Mouse (Mus musculus) limb, embryonic 14.5 days (tissue): ENCODE data around the gene Kcna2. TPM values are rescaled to one million over a fixed set of nuclear protein-coding genes. Genes with fewer than 3 reads are reported as not detected.

Source experiments
- ATAC-seq: fragments of 200-750 bp; cut with Nextera tagmentation; 2 replicates; pipeline ENCODE4 v1.8.0; 2017; ENCODE audit warnings: low read depth, moderate number of reproducible peaks, moderate TSS enrichment; ENCODE audit not compliant: low FRiP score
- DNase-seq: peaks from one replicate; pipeline ENCODE4 v3.0.0-alpha.2; 2015; ENCODE audit warnings: low spot score
- H3K27ac ChIP-seq: fragments of 300-500 bp; sonication (generic); replicated peaks from 2 replicates; pipeline ENCODE4 v1.5.1; 2014; ENCODE audit warnings: low read depth, mild to moderate bottlenecking, low read length, moderate library complexity, mixed read lengths
- H3K27me3 ChIP-seq: fragments of 300-500 bp; sonication (generic); 2 replicates; pipeline ENCODE4 v1.6.1; 2014; ENCODE audit warnings: low read length, mixed read lengths; ENCODE audit not compliant: control insufficient read depth, insufficient read depth
- H3K36me3 ChIP-seq: fragments of 300-500 bp; sonication (generic); 2 replicates; pipeline ENCODE4 v1.6.1; 2014; ENCODE audit warnings: mild to moderate bottlenecking, low read length, moderate library complexity, mixed read lengths; ENCODE audit not compliant: control insufficient read depth, insufficient read depth
- H3K4me1 ChIP-seq: fragments of 300-500 bp; sonication (generic); 2 replicates; pipeline ENCODE4 v1.6.1; 2014; ENCODE audit warnings: antibody characterized with exemption, low read length, mixed read lengths; ENCODE audit not compliant: control insufficient read depth, insufficient read depth
- H3K4me2 ChIP-seq: fragments of 300-500 bp; sonication (generic); replicated peaks from 2 replicates; pipeline ENCODE4 v1.6.1; 2014; ENCODE audit warnings: low read depth, mild to moderate bottlenecking, low read length, moderate library complexity; ENCODE audit not compliant: severe bottlenecking
- H3K4me3 ChIP-seq: fragments of 300-500 bp; sonication (generic); replicated peaks from 2 replicates; pipeline ENCODE4 v1.5.1; 2014; ENCODE audit warnings: low read length
- H3K9ac ChIP-seq: fragments of 300-500 bp; sonication (generic); 2 replicates; pipeline ENCODE4 v1.6.1; 2014; ENCODE audit warnings: mild to moderate bottlenecking, low read depth, low read length, moderate library complexity; ENCODE audit not compliant: severe bottlenecking
- H3K9me3 ChIP-seq: fragments of 300-500 bp; sonication (generic); 2 replicates; pipeline ENCODE4 v1.6.1; 2016; ENCODE audit warnings: low read length; ENCODE audit not compliant: control insufficient read depth
- POLR2A ChIP-seq: fragments of 200-500 bp; IDR thresholded peaks from 2 replicates; pipeline ENCODE4 v1.8.0; 2012; ENCODE audit warnings: inconsistent platforms, mild to moderate bottlenecking, moderate library complexity, borderline replicate concordance; ENCODE audit not compliant: insufficient read depth, insufficient read length; ENCODE audit errors: extremely low read depth
- WGBS: fragments of 180-500 bp; shearing (Covaris S2); extraction: QIAGEN DNeasy Blood & Tissue Kit; methylation state at CpG from one replicate; pipeline ENCODE4 v1.1.7; 2014; 5-methylcytosine and 5-hydroxymethylcytosine counted together
- polyA plus RNA-seq, 2 experiments: library from polyadenylated mRNA; depleted of rRNA in 1 of 2; stranded (reverse) in 1 of 2; unstranded in 1 of 2; fragments of >200 nt; fragmentation: Nextera tagmentation in 1 of 2; extraction: Ambion mirVana in 1 of 2; gene quantifications; 2 replicates each; pipeline versions ENCODE4 v1.2.1 to v1.2.3; 2012 to 2014

The Kcna2 gene
- polyA plus RNA-seq, 2 experiments = 0.25 to 0.47 TPM

DNA sequence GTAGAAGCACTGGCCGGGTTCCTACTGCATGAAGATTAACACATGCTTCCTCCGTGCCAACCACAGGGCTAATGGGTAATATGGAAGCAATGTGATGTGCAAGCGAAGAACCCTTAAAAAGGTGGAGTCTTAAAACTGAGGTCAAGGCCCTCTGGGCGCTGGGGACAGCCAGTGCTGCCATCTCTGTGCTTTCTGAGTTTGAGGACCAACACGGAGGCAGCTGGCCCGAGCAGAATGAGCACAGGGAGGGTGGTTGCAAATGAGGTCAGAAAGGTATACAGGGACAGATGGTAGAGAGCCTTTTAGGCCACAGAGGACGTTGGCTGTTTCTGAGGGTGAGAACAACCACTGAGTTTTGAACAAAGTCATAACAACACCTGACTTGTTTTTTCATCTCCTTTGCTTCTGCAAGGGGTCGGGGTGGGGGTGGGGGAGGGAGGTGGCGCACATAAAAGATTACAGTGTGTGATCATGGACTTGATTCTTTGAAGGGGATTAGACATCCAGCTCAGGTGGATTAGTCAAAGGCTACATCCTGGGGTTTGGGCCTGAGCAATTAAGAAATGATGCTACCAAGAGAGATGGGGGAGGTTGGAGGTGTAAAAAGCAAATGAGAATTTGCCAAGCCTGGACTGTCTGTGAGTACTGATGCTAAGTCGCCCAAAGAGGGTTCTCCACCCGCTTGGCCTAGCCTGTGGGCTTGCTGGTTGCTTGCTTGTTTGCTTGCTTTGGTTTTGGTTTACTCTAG is 10.4 kb upstream of the Kcna2 start:
- ATAC-seq (no peak), DNase-seq (no peak)
- Histone ChIP-seq H3K9me3 (no peaks in the 10 kb centered on the region), H3K27ac (no peak overlapping the region), H3K36me3 (no peaks in the 10 kb centered on the region), H3K9ac (no peak overlapping the region), H3K4me1 (no peaks in the 10 kb centered on the region), H3K27me3 (no peaks in the 10 kb centered on the region), H3K4me3 (no peak overlapping the region), H3K4me2 (no peak overlapping the region)
- TF ChIP-seq POLR2A = no peak
- 63% methylated on average over 11 of the region's 11 CpGs for WGBS

- Histone ChIP-seq H3K36me3 (no peaks in the 10 kb centered on the region), H3K27me3 (no peaks in the 10 kb centered on the region; the same call in 1 of the 2 replicates), H3K4me3 (no peak overlapping the region), H3K27ac (no peak overlapping the region), H3K4me2 (no peak overlapping the region), H3K9me3 (no peaks in the 10 kb centered on the region), H3K4me1 (no peaks in the 10 kb centered on the region), H3K9ac (no peak overlapping the region)
- no peak for TF ChIP-seq POLR2A
- WGBS = 5% methylated on average over 4 of the region's 4 CpGs
- DNase-seq (peak; percentile 44), ATAC-seq (no peak; the same call in 1 of the 2 replicates)
Measured at GRCm38 (mm10) chr3:107094028-107094427, 6.9 kb upstream of the Kcna2 start.

- Histone ChIP-seq H3K9ac (no peak overlapping the region), H3K27ac (no peak overlapping the region), H3K4me2 (no peak overlapping the region), H3K4me1 (peaks cover 3% of the 10 kb centered on the region; the same call in 1 of the 2 replicates), H3K9me3 (no peaks in the 10 kb centered on the region), H3K4me3 (no peak overlapping the region), H3K27me3 (peaks cover 19% of the 10 kb centered on the region; the same call in 1 of the 2 replicates), H3K36me3 (no peaks in the 10 kb centered on the region)
- DNase-seq (no peak), ATAC-seq (no peak)
- 77% methylated on average over 3 of the region's 3 CpGs for WGBS
- no peak for TF ChIP-seq POLR2A
Measured at GRCm38 (mm10) chr3:107096269-107096731, 4.6 kb upstream of the Kcna2 start.

DNA sequence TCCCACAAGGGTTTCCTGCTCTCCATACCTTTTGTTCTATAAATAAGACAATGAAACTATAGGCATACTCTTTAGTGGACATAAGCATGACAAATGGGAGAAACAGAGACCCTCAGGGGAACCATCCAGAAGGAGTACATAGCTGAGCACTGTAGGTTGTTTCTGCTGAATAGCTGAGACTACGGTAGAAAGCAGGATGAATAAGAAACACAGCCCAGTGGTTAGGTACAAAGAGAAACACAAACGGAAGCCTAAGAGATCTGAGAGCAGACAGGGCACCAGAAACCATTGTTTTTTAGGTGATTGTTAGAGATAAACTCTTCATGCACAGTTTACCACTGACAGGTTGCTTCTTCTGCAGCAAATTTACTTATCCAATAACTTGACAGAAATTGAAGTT is 1.1 kb upstream of the Kcna2 start:
- Histone ChIP-seq H3K27me3 (peaks cover 49% of the 10 kb centered on the region), H3K9ac (no peak overlapping the region), H3K27ac (no peak overlapping the region), H3K36me3 (no peaks in the 10 kb centered on the region), H3K4me1 (peaks cover 5% of the 10 kb centered on the region; the same call in 1 of the 2 replicates), H3K4me2 (no peak overlapping the region), H3K9me3 (no peaks in the 10 kb centered on the region), H3K4me3 (no peak overlapping the region)
- no peak for DNase-seq
- no peak for ATAC-seq
- no peak for TF ChIP-seq POLR2A
- 65% methylated on average over 2 of the region's 2 CpGs for WGBS

GRCm38 (mm10) chr3:107101456-107101786 is 475 bp downstream of the Kcna2 start:
- no peak for TF ChIP-seq POLR2A
- under 1% methylated on average over 28 of the region's 41 CpGs for whole genome bisulfite sequencing
- H3K27ac ChIP-seq = no peak overlapping the region
- H3K4me1 ChIP-seq = peaks cover 5% of the 10 kb centered on the region; the same call in 1 of the 2 replicates
- H3K36me3 ChIP-seq = no peaks in the 10 kb centered on the region
- no peak for DNase-seq
- peak overlapping the region; percentile 97 for H3K4me2 ChIP-seq
- peak overlapping the region; percentile 52 for H3K4me3 ChIP-seq
- peak overlapping the region; percentile 47 for H3K9ac ChIP-seq
- peaks cover 49% of the 10 kb centered on the region for H3K27me3 ChIP-seq
- ATAC-seq = peak; percentile 28; the same call in 1 of the 2 replicates
- H3K9me3 ChIP-seq = no peaks in the 10 kb centered on the region
